Mouse (Mus musculus) left cerebral cortex, postnatal 10 days (tissue): ENCODE measurements around the gene Ift46. TPM values are rescaled to one million over a fixed set of nuclear protein-coding genes. Genes with fewer than 3 reads are reported as not detected.

ENCODE experiments used
- DNase-seq, 2 experiments: peaks; one replicate each; pipeline ENCODE4 v3.0.0; 2021 to 2022; ENCODE audit warnings: low spot score in 2 of 2, mixed read lengths in 1 of 2; ENCODE audit errors: extremely low spot score in 1 of 2
- intact Hi-C: fragments of 180-260 bp; cut with DNase I; formaldehyde crosslinking; loops from one replicate; pipeline ENCODE4 v1.15.1; 2025
- total RNA-seq, 2 experiments: library from RNA; stranded (reverse); gene quantifications; 2 replicates each; pipeline ENCODE4 v1.2.3; 2021

The Ift46 gene
- total RNA-seq, result 10 to 100 TPM; 75.4 to 78.2 TPM

DNA sequence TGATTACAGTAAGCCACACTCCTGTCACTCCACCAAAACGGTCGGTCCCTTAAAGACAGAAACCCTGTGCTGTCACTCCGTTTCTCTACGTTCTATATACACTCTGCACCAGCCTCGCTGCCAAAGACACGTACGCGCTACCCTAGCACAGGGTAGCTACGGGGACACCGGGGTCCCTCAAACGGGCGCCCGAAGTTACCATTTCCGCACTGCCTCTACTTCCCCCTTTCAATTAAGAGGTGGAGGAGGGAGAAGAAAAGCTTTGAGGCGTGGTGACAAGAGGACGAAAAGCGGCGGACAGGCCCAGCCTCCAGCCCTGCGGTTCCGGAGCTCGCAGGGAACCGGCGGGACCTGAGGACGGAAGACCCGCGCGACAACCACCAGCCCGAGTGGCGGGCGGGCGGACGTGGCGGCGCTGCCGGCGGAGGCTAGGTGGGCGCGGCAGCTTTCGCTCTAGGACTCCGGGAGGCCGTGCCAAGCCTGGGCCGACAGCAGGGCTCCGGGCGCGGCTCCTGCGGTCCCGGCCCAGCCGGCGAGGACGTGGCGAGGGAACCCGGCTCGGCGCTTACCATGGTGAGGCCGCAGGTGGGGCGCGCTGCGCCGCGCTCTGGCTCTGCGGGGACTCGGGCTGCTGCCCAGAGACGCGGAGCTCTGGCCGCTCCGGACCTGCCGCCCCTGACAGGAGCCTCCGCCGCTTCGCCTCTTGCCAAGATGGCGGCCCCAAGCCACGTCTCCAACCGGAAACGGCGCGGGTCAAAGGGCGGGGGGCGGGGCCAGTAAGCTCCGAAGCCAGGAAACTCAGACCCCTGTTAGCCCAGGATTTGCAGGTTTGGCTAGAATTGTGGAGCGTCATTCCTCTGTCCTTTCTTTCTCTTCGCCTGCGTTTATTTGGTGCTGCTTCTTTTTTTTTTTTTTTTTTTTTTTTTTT is at the start of gene Ift46, which contains the start of gene Arcn1:
Gene Ift46, plus strand, starts transcription at position 808 of the 928 bp plus-strand sequence.
Gene Arcn1, minus strand, starts transcription at position 745 of the 928 bp plus-strand sequence.
- DNase-seq, result peak; percentile 76 to 89
- intact Hi-C loops, result no loop called here

DNA sequence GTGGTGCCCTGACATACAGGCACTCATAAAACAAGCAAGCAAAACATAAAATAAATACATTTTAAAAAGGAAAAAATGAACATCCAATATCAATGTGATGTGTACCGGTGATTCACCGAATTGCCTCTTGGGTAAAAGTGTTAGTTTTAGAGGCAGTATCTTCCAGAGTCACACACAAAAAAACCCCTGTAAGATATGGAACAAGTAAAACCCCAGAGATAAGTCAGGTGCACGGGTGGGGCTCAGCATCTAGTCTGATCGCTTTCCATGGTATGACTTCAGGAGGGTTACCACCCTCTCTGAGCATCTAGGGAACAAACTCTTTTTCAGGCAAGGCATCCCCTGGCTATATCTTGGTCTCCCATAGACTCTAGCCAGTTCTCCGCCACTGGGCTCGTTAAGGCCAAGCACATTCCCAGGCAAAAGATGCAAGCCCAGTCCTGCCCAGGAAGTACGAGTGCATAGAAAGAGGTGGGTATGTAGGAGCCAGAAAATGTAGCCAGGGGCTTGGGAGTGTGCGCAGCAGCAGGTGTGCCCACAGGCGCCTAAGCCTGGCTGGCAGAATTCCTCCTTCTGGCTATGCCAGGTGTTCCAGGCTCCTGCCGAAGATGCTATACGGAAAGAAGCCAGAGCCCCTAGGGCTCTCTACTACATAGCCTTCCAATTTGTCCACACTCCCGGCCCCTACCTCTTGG is 48.6 kb upstream of the Ift46 start:
- DNase-seq, result no peak
- intact Hi-C loops, result no loop called here

DNA sequence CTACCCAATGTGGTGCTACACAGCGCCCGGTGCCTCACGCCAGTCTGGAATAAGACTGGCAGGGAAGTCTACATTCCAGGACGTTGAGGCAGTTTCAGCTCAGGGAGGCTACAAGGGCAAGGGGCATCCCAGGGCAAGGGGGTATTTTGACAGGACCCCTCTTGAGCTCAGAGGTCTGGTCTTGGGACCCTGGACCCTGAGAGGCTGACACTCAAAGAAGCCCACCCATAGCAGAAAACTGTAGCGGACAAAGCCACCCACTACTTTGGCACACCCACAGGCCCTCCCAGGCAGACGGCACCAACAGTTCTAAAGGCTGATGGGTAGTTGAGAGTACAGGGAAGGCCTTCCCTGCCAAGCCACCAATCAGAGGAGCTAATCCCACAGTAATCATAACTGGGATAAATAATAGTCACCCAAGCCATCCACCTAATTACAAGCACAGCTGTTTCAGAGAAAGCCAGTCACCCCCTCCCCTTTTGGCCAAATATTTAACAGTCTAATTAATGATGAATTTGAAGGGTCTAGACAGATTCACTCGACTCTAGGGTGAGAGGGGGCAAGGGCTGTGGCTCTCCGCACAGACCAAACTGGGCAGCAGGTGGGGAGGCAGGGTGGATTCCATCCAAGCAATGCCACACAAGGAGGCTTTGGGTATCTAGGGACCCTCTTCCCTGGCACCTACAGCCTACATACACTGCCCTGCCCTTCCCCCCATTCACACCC is 47.9 kb upstream of the Ift46 start:
- intact Hi-C loops, result no loop called here
- no peak for DNase-seq

DNA sequence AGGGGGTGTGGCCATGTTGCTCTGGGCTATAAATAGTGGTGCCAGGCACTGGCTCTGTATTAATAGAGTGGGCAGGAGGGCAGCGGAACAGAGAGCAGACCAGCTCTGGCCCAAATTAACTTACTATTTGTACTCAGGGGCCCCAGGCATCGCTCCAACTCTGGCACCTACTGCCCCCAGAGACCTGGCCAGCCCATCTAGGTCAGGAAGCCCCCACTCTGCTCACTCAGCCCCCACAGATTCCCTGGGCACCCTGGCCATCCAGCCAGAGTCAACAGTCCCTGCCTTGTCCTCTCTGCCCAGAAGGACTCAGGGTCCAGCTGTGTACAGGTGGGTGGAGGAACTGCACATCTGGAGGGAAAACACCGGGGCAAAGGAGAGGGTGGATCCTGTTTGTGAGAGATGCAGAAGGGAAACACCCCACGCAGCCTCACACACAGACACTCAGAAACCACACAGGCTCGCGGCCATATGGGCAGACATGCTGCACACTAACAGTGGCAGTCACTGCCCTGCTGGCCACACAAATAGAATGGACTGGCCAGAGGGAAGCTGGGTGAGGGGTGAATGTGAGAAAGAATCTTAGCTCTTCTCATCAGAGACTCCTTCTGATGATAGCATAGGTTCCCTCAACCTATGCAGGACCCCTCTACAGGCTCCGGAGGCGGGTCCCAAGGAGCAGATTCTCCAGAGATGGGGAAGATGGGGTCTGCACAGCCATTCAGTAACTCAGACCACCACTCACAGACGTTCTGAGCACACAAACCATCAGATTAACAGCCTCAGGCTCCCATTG is 47.2 kb upstream of the Ift46 start:
- DNase-seq, result no peak
- intact Hi-C loops, result no loop called here

DNA sequence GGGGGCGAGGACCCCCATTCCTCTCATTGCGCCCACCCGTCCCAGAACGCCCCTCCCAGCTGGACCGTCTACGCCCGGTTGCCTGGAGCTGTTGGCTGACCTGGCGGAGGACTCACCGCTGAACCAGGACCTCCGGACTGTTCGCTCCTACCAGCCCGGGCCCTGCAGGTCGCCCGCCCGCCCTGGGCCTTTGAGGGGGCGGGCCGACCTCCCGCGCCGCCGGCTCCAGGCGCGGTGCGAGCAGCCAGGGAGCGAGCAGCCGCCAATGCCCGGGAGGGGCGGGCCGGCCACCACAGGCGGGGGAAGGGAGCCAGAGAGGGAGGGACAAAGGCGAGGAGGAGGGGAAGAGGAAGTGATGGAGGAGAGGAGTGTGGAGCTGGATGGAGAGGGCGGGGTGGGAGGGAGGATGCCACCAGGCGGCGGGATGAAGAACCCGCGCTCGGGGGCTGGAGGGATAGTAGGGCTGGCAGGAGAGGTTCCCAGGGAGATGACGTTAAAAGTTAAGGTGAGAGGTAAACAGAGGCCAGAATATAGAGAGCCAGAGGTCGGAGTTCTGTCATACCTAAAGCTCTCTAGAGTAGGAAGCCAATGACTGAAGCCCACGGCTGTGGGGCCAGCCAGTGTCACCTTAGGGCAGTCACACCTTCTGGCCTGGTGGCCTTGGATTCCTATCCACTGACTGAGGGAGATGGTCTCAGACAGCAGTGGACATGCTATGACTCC is 46.4 kb upstream of the Ift46 start:
- intact Hi-C loops, result no loop called here
- DNase-seq, result peak; percentile 67 to 92

GRCm38 (mm10) chr9:44721877-44722186 is 45.9 kb upstream of the Ift46 start:
- intact Hi-C loops, result no loop called here
- no peak for DNase-seq

- intact Hi-C loops, result no loop called here
- no peak for DNase-seq
Observed at GRCm38 (mm10) chr9:44722575-44722974, 45.1 kb upstream of the Ift46 start.

DNA sequence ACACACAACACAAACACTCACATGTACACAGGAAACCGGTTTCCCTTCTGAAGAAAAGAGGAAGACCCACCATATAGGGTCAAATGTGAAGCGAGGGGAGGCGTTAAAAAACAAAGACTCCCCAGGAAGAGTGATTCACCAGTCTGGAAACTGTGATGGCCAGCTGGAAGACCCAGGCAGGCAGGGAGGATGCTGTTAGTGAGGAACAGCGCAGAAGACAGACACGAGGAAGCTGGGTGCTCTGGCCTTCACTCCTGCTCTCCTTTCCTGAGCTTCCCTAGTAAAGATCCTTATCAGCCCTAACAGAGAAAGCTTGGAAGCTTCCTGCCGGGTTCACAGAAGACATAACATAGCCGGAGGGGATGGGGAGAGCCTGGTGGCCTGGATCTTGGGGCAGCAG is 44.7 kb upstream of the Ift46 start:
- no peak for DNase-seq
- intact Hi-C loops, result no loop called here

GRCm38 (mm10) chr9:44723521-44724041 is 44.1 kb upstream of the Ift46 start:
- DNase-seq, result no peak
- intact Hi-C loops, result no loop called here

- intact Hi-C loops, result no loop called here
- peak in 1 of 2 experiments; percentile 72 for DNase-seq
Observed at GRCm38 (mm10) chr9:44724223-44724622, 43.5 kb upstream of the Ift46 start.

DNA sequence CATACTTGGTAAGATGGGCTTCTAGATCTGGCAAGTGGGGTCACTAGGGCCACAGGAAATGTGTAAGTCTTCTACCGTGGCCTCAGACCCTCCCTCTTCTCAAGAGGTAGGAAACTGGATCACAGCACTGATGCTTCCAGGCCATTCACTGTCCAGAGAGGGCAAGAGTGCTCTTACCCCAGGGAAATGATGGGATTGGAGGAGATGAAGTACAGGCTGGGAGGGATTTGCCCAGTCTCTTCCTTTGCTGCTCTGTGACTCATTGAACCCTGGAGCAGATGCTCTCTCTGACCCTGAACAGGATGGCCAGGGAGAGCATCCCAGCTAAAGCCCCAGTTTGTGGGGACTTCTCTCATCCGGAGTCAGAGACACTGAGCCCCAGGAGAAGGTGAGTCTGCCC is 43.0 kb upstream of the Ift46 start:
- DNase-seq, result no peak
- intact Hi-C loops, result no loop called here

DNA sequence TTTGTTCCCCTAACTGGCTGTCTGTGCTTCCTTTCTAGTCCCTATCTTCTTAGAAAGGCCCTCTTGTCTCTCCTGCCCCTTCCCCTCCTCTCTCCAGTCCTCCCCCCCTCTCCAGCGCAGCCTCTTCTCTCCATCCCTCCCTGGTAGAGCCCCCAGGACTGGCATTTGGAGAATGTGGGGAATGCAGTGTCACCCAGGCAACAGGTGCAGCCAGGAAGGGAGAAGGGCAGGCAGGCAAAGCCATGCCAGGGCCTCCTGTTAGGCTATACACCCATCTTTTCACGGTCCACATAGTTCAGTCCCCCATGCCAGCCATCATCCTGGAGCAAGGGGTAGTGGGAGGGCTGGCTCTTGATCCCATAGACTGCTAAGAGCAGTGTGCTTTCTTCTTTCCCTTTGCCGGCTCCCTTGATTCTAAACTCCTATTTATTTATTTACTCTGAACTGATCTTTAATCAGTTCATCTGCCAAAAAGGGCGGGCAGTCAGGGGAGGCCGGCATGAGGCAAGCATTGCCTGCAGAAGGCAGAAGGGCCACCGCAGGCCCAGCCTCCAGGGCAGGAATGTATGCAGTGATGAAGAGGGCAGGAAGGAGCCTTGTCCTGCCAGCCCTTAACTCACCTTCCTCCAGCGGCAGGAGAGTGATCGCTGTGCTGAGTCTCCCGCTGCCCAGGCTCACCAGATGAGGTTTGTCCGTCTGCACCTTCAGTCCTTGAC is 41.1 kb upstream of the Ift46 start:
- intact Hi-C loops, result no loop called here
- no peak for DNase-seq

DNA sequence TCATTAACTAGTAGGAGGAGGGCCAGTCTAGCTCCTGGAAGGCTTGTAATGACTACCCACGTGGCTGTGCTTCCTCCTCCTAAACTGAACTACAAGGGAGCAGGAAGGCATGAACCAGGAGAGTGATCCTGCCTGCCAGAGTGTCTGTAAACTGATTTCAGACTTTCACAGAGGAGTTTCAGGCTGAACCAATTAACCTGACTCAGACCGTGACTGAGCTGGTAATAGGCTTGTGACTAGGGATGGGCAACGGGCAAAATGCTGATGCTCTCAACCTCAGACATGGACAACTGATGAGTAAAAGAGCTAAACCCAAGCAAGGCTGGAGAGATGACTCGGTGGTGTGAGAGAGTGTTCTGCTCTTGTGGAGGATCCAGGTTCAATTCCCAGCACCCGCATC is 40.3 kb upstream of the Ift46 start:
- no peak for DNase-seq
- intact Hi-C loops, result no loop called here

GRCm38 (mm10) chr9:44732130-44732549 is 35.6 kb upstream of the Ift46 start:
- DNase-seq, result no peak
- intact Hi-C loops, result no loop called here

DNA sequence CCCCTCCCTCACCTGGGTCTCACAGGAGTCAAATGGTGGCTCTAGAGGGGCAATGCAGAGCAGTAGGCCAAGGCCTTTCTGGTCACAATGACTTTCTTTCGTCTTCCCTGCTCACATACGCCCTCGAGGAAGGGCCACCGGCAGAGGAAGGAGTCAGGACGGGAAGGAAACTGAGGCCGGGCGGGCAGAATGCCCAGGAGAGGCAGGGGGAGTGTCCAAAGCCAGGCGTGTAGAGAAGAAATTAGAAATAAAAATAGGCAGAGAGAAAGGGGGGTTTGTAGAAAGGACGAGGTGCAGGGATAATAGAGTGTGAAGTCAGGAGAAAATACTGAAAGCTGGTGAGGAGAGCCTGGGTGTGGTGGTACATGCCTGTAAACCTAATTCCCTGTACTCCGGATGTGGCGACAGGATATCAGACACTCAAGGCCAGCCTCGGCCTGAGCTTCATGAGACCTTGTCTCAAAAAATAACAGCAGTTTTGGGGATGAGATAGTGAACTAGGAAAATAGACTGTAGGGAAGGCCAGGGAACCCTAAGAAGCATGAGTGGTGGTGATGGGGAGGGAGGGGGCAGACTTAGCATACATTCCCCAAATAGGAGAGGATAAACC is 34.7 kb upstream of the Ift46 start:
- intact Hi-C loops, result no loop called here

DNA sequence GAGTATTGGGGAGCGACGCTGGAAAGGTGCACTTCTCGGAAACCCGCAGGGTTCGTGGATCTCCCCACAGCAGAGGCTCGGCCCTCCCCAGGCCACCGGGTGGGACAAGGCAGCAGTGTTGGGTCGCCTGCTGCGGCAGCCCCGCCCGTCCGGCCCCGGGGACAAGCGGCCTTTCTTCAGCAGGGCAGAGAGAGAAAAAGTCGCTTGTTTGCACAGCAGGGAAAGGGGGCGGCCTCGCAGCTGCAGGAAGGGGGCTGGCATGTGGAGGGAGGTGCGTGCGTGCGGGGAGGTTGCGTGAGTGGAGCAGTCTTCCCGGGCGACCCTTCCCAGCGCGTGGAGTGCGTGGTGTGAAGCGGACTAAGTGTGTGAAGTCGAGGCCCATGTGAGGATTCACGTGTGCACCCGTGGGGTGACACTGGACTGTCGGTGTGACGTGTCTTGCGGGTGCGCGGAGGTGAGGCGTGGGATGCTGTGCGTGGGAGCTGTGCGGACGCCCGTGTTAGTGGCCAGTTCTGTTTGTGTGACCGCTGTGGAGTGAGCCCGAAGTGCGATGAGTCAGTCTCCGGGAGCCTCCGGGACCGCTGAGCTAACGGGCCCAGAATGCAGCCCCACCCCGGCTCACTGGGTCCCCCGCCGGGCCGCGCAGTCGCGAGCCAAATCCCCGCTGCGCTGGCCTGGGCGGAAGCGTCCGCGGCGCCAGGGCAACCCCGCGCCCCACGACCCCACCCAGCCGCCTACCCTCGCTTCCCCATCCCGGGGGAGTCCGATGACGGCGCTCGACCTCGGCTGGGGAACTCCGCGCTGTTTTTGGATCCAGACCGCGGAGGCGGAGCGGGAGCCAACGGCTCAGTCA is 33.8 kb upstream of the Ift46 start:
- intact Hi-C loops, result no loop called here
- peak in 1 of 2 experiments; percentile 85 for DNase-seq

More for the DNA sequence above, 34.7 kb upstream of the Ift46 start:
- DNase-seq, result peak in 1 of 2 experiments; percentile 54
